Mouse (Mus musculus) testis, adult 2 months (tissue): ENCODE results near the gene Trem2. TPM values are rescaled to one million over a fixed set of nuclear protein-coding genes. Genes with fewer than 3 reads are reported as not detected.

Experiments
- H3K27ac ChIP-seq: fragments of 200-500 bp; 2 replicates; pipeline ENCODE4 v1.5.1; 2012; ENCODE audit warnings: low read depth, low read length; ENCODE audit not compliant: control insufficient read depth, insufficient read depth
- H3K27me3 ChIP-seq: fragments of 200-500 bp; 2 replicates; pipeline ENCODE4 v1.6.1; 2012; ENCODE audit warnings: mild to moderate bottlenecking, low read length, moderate library complexity; ENCODE audit not compliant: control insufficient read depth, insufficient read depth
- H3K36me3 ChIP-seq: fragments of 200-500 bp; 2 replicates; pipeline ENCODE4 v1.6.1; 2012; ENCODE audit warnings: mild to moderate bottlenecking, low read length; ENCODE audit not compliant: control insufficient read depth, insufficient read depth
- H3K4me1 ChIP-seq: fragments of 200-500 bp; 2 replicates; pipeline ENCODE4 v1.6.1; 2012; ENCODE audit warnings: low read length; ENCODE audit not compliant: control insufficient read depth, insufficient read depth
- H3K4me3 ChIP-seq: fragments of 200-500 bp; 2 replicates; pipeline ENCODE4 v1.5.1; 2012; ENCODE audit warnings: low read depth, mild to moderate bottlenecking, low read length, moderate library complexity, mixed read lengths; ENCODE audit not compliant: control insufficient read depth
- CTCF ChIP-seq: fragments of 200-500 bp; IDR thresholded peaks from 2 replicates; pipeline ENCODE4 v1.5.1; 2012; ENCODE audit warnings: low read depth, mild to moderate bottlenecking, inconsistent platforms, low read length, moderate library complexity; ENCODE audit not compliant: control insufficient read depth, insufficient read depth, insufficient replicate concordance
- POLR2A ChIP-seq: fragments of 200-500 bp; IDR thresholded peaks from 2 replicates; pipeline ENCODE4 v1.6.1; 2012; ENCODE audit warnings: low read depth, mild to moderate bottlenecking, inconsistent platforms, low read length, moderate library complexity; ENCODE audit not compliant: control insufficient read depth
- polyA plus RNA-seq: library from polyadenylated mRNA; depleted of rRNA; stranded (reverse); fragments of >200 nt; gene quantifications from 2 replicates; pipeline ENCODE4 v1.2.3, GENCODE M21; 2012

Gene Trem2
- polyA plus RNA-seq, 1 experiment = 1.3 TPM

- TF ChIP-seq CTCF (no peak), POLR2A (no peak)
- no peak overlapping the region for H3K4me3 ChIP-seq
- H3K27ac ChIP-seq = no peak overlapping the region
- no peaks in the 10 kb centered on the region for H3K27me3 ChIP-seq
- no peaks in the 10 kb centered on the region for H3K36me3 ChIP-seq
- no peaks in the 10 kb centered on the region for H3K4me1 ChIP-seq
Observed at GRCm38 (mm10) chr17:48334186-48334585, 12.0 kb upstream of the Trem2 start.

- no peak overlapping the region for H3K27ac ChIP-seq
- no peaks in the 10 kb centered on the region for H3K27me3 ChIP-seq
- H3K4me1 ChIP-seq = no peaks in the 10 kb centered on the region
- TF ChIP-seq CTCF (peak; percentile 63; the same call in 1 of the 2 replicates), POLR2A (no peak)
- H3K36me3 ChIP-seq = no peaks in the 10 kb centered on the region
- no peak overlapping the region for H3K4me3 ChIP-seq
Observed at GRCm38 (mm10) chr17:48336857-48337256, 9.3 kb upstream of the Trem2 start.

- Histone ChIP-seq H3K27me3 (no peaks in the 10 kb centered on the region), H3K4me1 (no peaks in the 10 kb centered on the region), H3K27ac (no peak overlapping the region), H3K36me3 (no peaks in the 10 kb centered on the region), H3K4me3 (no peak overlapping the region)
- TF ChIP-seq POLR2A (no peak), CTCF (no peak)
Observed at GRCm38 (mm10) chr17:48340267-48340666, 5.9 kb upstream of the Trem2 start.

- H3K4me1 ChIP-seq = no peaks in the 10 kb centered on the region
Observed at GRCm38 (mm10) chr17:48341947-48342346, 4.3 kb upstream of the Trem2 start.

GRCm38 (mm10) chr17:48343065-48343464 lies 3.1 kb upstream of the Trem2 start:
- no peak overlapping the region for H3K27ac ChIP-seq
- no peaks in the 10 kb centered on the region for H3K27me3 ChIP-seq
- TF ChIP-seq POLR2A (no peak), CTCF (no peak)
- no peak overlapping the region for H3K4me3 ChIP-seq
- H3K4me1 ChIP-seq = no peaks in the 10 kb centered on the region
- H3K36me3 ChIP-seq = no peaks in the 10 kb centered on the region

More at GRCm38 (mm10) chr17:48341947-48342346, 4.3 kb upstream of the Trem2 start:
- no peaks in the 10 kb centered on the region for H3K27me3 ChIP-seq
- no peak overlapping the region for H3K4me3 ChIP-seq
- H3K36me3 ChIP-seq = no peaks in the 10 kb centered on the region
- TF ChIP-seq POLR2A (no peak), CTCF (no peak)
- no peak overlapping the region for H3K27ac ChIP-seq

- H3K27ac ChIP-seq = no peak overlapping the region
- TF ChIP-seq POLR2A = no peak
- no peak for TF ChIP-seq CTCF
- H3K4me1 ChIP-seq = no peaks in the 10 kb centered on the region
- H3K4me3 ChIP-seq = no peak overlapping the region
- no peaks in the 10 kb centered on the region for H3K36me3 ChIP-seq
- H3K27me3 ChIP-seq = no peaks in the 10 kb centered on the region
Observed at GRCm38 (mm10) chr17:48345824-48346223, 377 bp upstream of the Trem2 start.

- Histone ChIP-seq H3K27me3 (no peaks in the 10 kb centered on the region), H3K36me3 (no peaks in the 10 kb centered on the region), H3K4me3 (no peak overlapping the region), H3K4me1 (no peaks in the 10 kb centered on the region), H3K27ac (no peak overlapping the region)
- no peak for TF ChIP-seq CTCF
- no peak for TF ChIP-seq POLR2A
Observed at GRCm38 (mm10) chr17:48346834-48347233, 633 bp downstream of the Trem2 start.

GRCm38 (mm10) chr17:48347287-48347686 lies 1.1 kb downstream of the Trem2 start:
- Histone ChIP-seq H3K27me3 (no peaks in the 10 kb centered on the region), H3K4me1 (no peaks in the 10 kb centered on the region), H3K27ac (no peak overlapping the region), H3K4me3 (no peak overlapping the region), H3K36me3 (no peaks in the 10 kb centered on the region)
- no peak for TF ChIP-seq CTCF
- no peak for TF ChIP-seq POLR2A
